Mouse (Mus musculus): ENCODE results near the gene 2410015M20Rik. TPM values are rescaled to one million over a fixed set of nuclear protein-coding genes. Genes with fewer than 3 reads are reported as not detected.

2410015M20Rik gene
- total and polyA plus RNA-seq, 2 experiments from 2014 or later = 79.7 to 247 TPM

DNA sequence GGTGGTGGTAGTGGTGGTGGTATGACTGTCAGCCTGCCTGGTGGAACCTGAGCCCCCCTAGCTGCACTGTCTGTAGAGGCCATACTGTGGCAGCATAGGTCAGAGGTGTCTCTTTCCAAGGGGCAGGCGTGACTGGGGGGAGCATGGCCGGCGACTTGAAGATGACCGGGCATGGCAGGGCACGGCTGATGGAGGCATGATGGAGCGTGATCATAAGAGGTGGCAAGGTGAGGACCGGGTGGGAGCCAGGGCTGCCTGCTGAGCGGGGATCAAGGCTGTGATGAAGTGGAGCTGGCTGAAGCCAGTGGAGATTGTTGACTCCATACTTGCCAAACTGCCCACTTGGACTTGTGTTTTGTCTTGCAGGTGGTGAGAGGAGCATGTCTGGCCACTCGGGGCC is 4.1 kb downstream of the 2410015M20Rik start:
- no peak overlapping the region for H3K27ac ChIP-seq
- no peak overlapping the region for H3K4me2 ChIP-seq (ENCODE audit: low read depth, low read length)
- peaks cover 8% of the 10 kb centered on the region; the same call in 1 of the 2 replicates for H3K4me1 ChIP-seq (ENCODE audit: insufficient read depth, low read length)
- 91% methylated on average over 9 of the region's 9 CpGs for WGBS
- H3K9me3 ChIP-seq (ENCODE audit: low read length) = no peaks in the 10 kb centered on the region
- no peak for DNase-seq (ENCODE audit: low spot score)
- H3K9ac ChIP-seq (replicated peaks; ENCODE audit: low read length) = no peak overlapping the region
- no peaks in the 10 kb centered on the region for H3K27me3 ChIP-seq (ENCODE audit: insufficient read depth, low read length)
- ATAC-seq = no peak
- no peak overlapping the region for H3K4me3 ChIP-seq (ENCODE audit: low read length)
- no peak for TF ChIP-seq CTCF (IDR thresholded peaks at IDR 0.05; ENCODE audit: low read depth)
- H3K36me3 ChIP-seq (ENCODE audit: insufficient read depth, low read length) = peaks cover 68% of the 10 kb centered on the region

GRCm38 (mm10) chr17:56604422-56604821 is 5.1 kb downstream of the 2410015M20Rik start:
- 90% methylated on average over 3 of the region's 3 CpGs for WGBS
- H3K4me1 ChIP-seq (ENCODE audit: insufficient read depth, low read length) = peaks cover 8% of the 10 kb centered on the region; the same call in 1 of the 2 replicates
- DNase-seq (ENCODE audit: low spot score) = no peak
- no peak overlapping the region for H3K4me2 ChIP-seq (ENCODE audit: low read depth, low read length)
- no peak overlapping the region for H3K9ac ChIP-seq (replicated peaks; ENCODE audit: low read length)
- ATAC-seq = no peak
- H3K36me3 ChIP-seq (ENCODE audit: insufficient read depth, low read length) = peaks cover 78% of the 10 kb centered on the region
- no peak for TF ChIP-seq CTCF (IDR thresholded peaks at IDR 0.05; ENCODE audit: low read depth)
- no peaks in the 10 kb centered on the region for H3K9me3 ChIP-seq (ENCODE audit: low read length)
- H3K27ac ChIP-seq = no peak overlapping the region
- H3K27me3 ChIP-seq (ENCODE audit: insufficient read depth, low read length) = no peaks in the 10 kb centered on the region
- no peak overlapping the region for H3K4me3 ChIP-seq (ENCODE audit: low read length)

- no peak for ATAC-seq
- peaks cover 8% of the 10 kb centered on the region; the same call in 1 of the 2 replicates for H3K4me1 ChIP-seq (ENCODE audit: insufficient read depth, low read length)
- no peak overlapping the region for H3K4me2 ChIP-seq (ENCODE audit: low read depth, low read length)
- H3K4me3 ChIP-seq (ENCODE audit: low read length) = no peak overlapping the region
- peaks cover 80% of the 10 kb centered on the region for H3K36me3 ChIP-seq (ENCODE audit: insufficient read depth, low read length)
- TF ChIP-seq CTCF (IDR thresholded peaks at IDR 0.05; ENCODE audit: low read depth) = no peak
- no peaks in the 10 kb centered on the region for H3K9me3 ChIP-seq (ENCODE audit: low read length)
- no peak overlapping the region for H3K27ac ChIP-seq
- 88% methylated on average over 9 of the region's 9 CpGs for WGBS
- no peak overlapping the region for H3K9ac ChIP-seq (replicated peaks; ENCODE audit: low read length)
- H3K27me3 ChIP-seq (ENCODE audit: insufficient read depth, low read length) = no peaks in the 10 kb centered on the region
- no peak for DNase-seq (ENCODE audit: low spot score)
These were observed 5.5 kb downstream of the 2410015M20Rik start for GRCm38 (mm10) chr17:56604070-56604380.

- ATAC-seq (no peak), DNase-seq (ENCODE audit: low spot score) (no peak)
- no peak overlapping the region for H3K9ac ChIP-seq (replicated peaks; ENCODE audit: low read length)
These were observed 6.1 kb downstream of the 2410015M20Rik start for GRCm38 (mm10) chr17:56603186-56604069.

DNA sequence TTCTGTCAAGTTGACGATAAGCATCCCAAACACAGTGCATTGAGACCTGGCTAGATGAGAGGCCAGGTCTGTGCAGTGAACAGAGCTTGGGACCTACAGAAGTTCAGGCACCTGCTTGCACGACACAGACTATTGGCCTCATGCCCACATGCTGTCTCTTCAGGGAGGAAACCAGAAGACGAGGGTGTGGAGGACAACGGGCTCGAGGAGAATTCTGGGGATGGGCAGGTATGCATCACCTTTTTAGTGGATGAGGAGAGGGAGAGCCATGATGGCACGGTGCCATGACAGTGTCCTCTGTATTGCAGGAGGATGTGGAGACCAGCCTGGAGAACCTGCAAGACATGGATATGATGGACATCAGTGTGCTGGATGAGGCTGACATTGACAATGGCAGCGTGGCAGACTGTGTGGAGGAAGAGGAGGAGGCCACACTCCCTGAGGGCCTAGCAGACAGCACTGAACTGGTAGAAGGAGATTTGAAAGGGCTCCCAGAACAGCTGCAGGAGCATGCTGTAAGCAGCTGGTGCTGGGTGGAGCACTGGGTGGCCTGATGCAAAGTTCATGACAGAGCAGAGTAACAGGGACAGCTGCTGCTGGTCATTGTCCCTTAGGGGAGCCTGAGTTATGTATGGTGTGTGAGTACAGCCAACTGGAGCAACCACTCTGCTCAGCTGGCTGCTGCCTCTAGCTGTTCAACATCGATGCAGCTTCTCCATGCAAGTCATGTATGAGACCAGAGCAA is 15.9 kb downstream of the 2410015M20Rik start:
- TF ChIP-seq CTCF (IDR thresholded peaks at IDR 0.05; ENCODE audit: low read depth) = no peak
- Histone ChIP-seq H3K4me2 (ENCODE audit: low read depth, low read length) (no peak overlapping the region), H3K4me3 (ENCODE audit: low read length) (no peak overlapping the region), H3K27ac (no peak overlapping the region), H3K9ac (replicated peaks; ENCODE audit: low read length) (no peak overlapping the region), H3K27me3 (ENCODE audit: insufficient read depth, low read length) (no peaks in the 10 kb centered on the region), H3K36me3 (ENCODE audit: insufficient read depth, low read length) (peaks cover 80% of the 10 kb centered on the region), H3K9me3 (ENCODE audit: low read length) (no peaks in the 10 kb centered on the region), H3K4me1 (ENCODE audit: insufficient read depth, low read length) (no peaks in the 10 kb centered on the region)
- peak; percentile 20; the same call in 1 of the 2 replicates for ATAC-seq
- no peak for DNase-seq (ENCODE audit: low spot score)
- WGBS = 78% methylated on average over 8 of the region's 8 CpGs

More at GRCm38 (mm10) chr17:56603186-56604069, 6.1 kb downstream of the 2410015M20Rik start:
- no peak overlapping the region for H3K4me3 ChIP-seq (ENCODE audit: low read length)
- no peaks in the 10 kb centered on the region for H3K9me3 ChIP-seq (ENCODE audit: low read length)
- 92% methylated on average over 28 of the region's 28 CpGs for WGBS
- no peak overlapping the region for H3K4me2 ChIP-seq (ENCODE audit: low read depth, low read length)
- H3K4me1 ChIP-seq (ENCODE audit: insufficient read depth, low read length) = peaks cover 2% of the 10 kb centered on the region; the same call in 1 of the 2 replicates
- no peak overlapping the region for H3K27ac ChIP-seq
- H3K27me3 ChIP-seq (ENCODE audit: insufficient read depth, low read length) = no peaks in the 10 kb centered on the region
- H3K36me3 ChIP-seq (ENCODE audit: insufficient read depth, low read length) = peaks cover 80% of the 10 kb centered on the region
- no peak for TF ChIP-seq CTCF (IDR thresholded peaks at IDR 0.05; ENCODE audit: low read depth)

DNA sequence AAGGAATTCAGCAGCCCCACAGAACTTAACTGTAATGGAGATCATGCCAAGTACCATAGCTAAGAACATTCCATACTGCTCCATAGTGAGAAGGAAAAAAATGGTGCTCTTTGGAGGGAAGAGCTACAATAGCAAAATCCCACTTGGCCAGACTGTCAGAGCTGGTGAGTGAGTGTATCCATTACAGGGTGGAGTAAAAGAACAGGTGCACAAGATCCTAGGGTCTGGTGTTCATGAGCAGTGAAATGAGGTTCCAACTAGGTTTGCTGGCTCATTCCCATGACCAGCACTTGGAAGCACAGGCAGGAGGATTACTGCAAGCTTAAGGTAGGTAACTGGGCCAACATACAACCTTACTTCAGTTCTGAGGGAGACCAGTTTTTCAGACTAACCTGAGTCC is 17.0 kb downstream of the 2410015M20Rik start:
- Histone ChIP-seq H3K9me3 (ENCODE audit: low read length) (no peaks in the 10 kb centered on the region), H3K4me1 (ENCODE audit: insufficient read depth, low read length) (no peaks in the 10 kb centered on the region), H3K36me3 (ENCODE audit: insufficient read depth, low read length) (peaks cover 84% of the 10 kb centered on the region), H3K9ac (replicated peaks; ENCODE audit: low read length) (no peak overlapping the region), H3K4me2 (ENCODE audit: low read depth, low read length) (no peak overlapping the region), H3K27ac (no peak overlapping the region), H3K27me3 (ENCODE audit: insufficient read depth, low read length) (no peaks in the 10 kb centered on the region), H3K4me3 (ENCODE audit: low read length) (no peak overlapping the region)
- ATAC-seq (no peak), DNase-seq (ENCODE audit: low spot score) (no peak)
- no peak for TF ChIP-seq CTCF (IDR thresholded peaks at IDR 0.05; ENCODE audit: low read depth)

Data from hindbrain, postnatal 0 days (tissue).